Mouse (Mus musculus): ENCODE measurements around the gene Prkar2a. TPM values are rescaled to one million over a fixed set of nuclear protein-coding genes. Genes with fewer than 3 reads are reported as not detected.

Prkar2a gene
- total and polyA plus RNA-seq, 2 experiments from 2014 or later = 34.3 to 104 TPM

DNA sequence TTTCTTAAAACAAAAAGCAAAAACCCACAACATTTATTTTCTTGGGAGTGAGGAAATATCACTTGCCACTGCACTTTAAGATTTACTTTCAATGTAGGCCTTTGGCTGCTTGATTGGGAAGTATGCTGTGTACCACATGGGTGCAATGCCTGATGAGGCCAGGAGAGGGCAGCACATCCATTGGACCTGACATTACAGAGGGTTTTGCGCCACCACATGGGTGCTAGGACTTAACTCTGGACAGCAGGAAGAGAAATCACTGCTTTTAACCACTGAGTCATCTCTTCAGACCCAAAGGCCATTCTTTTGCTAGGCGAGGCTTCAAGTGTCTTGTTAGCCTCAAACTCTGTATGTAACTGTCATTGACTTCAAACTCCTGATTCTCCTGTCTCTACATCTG is 70.7 kb downstream of the Prkar2a start:
- peak; percentile 35 for DNase-seq
- no peaks in the 10 kb centered on the region for H3K27me3 ChIP-seq (ENCODE audit: insufficient read depth, low read length)
- TF ChIP-seq CTCF (IDR thresholded peaks at IDR 0.05; ENCODE audit: low read depth) = peak; percentile 72
- no peak for ATAC-seq
- no peaks in the 10 kb centered on the region for H3K36me3 ChIP-seq (ENCODE audit: insufficient read depth)
- H3K9ac ChIP-seq = no peak overlapping the region
- H3K4me1 ChIP-seq (ENCODE audit: insufficient read depth) = no peaks in the 10 kb centered on the region
- H3K27ac ChIP-seq (ENCODE audit: low read depth, low read length) = no peak overlapping the region
- no peak overlapping the region for H3K4me2 ChIP-seq (ENCODE audit: low read depth)
- 67% methylated on average over 2 of the region's 2 CpGs for WGBS
- no peak overlapping the region for H3K4me3 ChIP-seq (ENCODE audit: low read depth, low read length)
- H3K9me3 ChIP-seq (ENCODE audit: low read length) = no peaks in the 10 kb centered on the region

DNA sequence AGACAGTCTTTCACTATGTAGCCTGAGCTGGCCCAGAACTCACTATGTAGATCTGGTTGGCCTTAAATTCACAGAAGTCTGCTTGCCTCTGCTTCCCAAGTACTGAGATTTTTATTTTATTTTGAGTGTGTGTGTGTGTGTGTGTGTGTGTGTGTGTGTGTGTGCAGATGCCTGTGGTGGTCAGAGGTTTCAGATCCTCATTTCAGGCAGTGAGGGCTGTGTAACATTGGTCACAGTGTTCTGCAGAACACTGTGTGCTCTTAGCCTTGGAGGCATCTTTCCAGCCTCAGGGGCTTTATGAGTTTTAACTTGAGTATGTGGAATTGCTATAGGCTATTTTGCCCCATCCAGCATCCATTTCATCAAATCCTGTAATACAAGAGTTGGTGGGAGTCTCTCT is 72.4 kb downstream of the Prkar2a start:
- H3K9ac ChIP-seq = no peak overlapping the region
- no peaks in the 10 kb centered on the region for H3K36me3 ChIP-seq (ENCODE audit: insufficient read depth)
- no peak overlapping the region for H3K4me2 ChIP-seq (ENCODE audit: low read depth)
- no peak for DNase-seq
- no peaks in the 10 kb centered on the region for H3K9me3 ChIP-seq (ENCODE audit: low read length)
- no peak overlapping the region for H3K4me3 ChIP-seq (ENCODE audit: low read depth, low read length)
- ATAC-seq = no peak
- H3K27ac ChIP-seq (ENCODE audit: low read depth, low read length) = no peak overlapping the region
- H3K4me1 ChIP-seq (ENCODE audit: insufficient read depth) = no peaks in the 10 kb centered on the region
- TF ChIP-seq CTCF (IDR thresholded peaks at IDR 0.05; ENCODE audit: low read depth) = no peak
- H3K27me3 ChIP-seq (ENCODE audit: insufficient read depth, low read length) = no peaks in the 10 kb centered on the region; the same call in 1 of the 2 replicates

DNA sequence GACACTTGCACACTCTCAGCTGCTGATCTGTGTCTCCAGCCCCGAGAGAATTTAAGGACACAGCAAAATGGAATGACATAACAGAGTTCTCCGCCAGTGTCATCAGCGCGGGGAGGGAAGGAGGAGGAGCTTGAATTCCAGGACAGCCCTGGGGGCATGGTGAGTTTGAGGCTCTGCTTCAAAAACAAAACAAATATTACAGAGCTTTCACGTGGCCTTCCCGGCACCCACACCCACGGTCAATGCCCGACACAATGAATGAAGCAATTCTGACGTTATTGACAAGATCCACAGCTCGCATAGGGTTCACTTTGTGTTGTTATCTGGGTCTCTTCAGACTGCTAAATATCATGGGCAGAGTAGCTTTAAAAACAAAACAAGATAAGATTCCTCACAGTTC is 75.9 kb downstream of the Prkar2a start:
- H3K27ac ChIP-seq (ENCODE audit: low read depth, low read length) = no peak overlapping the region
- H3K9ac ChIP-seq = no peak overlapping the region
- H3K4me3 ChIP-seq (ENCODE audit: low read depth, low read length) = no peak overlapping the region
- H3K36me3 ChIP-seq (ENCODE audit: insufficient read depth) = no peaks in the 10 kb centered on the region
- TF ChIP-seq CTCF (IDR thresholded peaks at IDR 0.05; ENCODE audit: low read depth) = no peak
- H3K4me1 ChIP-seq (ENCODE audit: insufficient read depth) = no peaks in the 10 kb centered on the region
- no peaks in the 10 kb centered on the region; the same call in 1 of the 2 replicates for H3K27me3 ChIP-seq (ENCODE audit: insufficient read depth, low read length)
- WGBS = 79% methylated on average over 10 of the region's 10 CpGs
- ATAC-seq = no peak
- H3K4me2 ChIP-seq (ENCODE audit: low read depth) = no peak overlapping the region
- DNase-seq = no peak
- H3K9me3 ChIP-seq (ENCODE audit: low read length) = no peaks in the 10 kb centered on the region

DNA sequence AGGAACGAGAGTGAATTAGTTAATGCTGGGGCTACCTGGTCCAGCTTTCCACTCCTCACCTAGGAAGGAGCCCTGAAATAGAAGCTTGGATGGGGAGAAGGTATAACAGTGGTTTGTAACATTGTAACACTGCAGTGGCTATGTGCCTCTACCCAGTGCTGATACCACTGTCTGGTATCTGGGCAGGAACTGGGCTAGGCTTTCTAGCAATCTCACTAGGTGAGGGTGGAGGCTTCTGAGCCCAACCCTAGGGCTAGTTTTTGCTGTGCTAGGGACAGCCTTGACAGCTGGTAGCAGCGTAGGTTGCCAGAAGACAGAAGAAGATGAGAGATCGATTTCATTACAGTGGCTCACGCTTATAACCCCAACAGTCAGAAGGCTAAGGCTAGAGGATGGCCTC is 87.5 kb downstream of the Prkar2a start:
- Histone ChIP-seq H3K4me1 (ENCODE audit: insufficient read depth) (no peaks in the 10 kb centered on the region), H3K27me3 (ENCODE audit: insufficient read depth, low read length) (no peaks in the 10 kb centered on the region), H3K9ac (no peak overlapping the region), H3K36me3 (ENCODE audit: insufficient read depth) (no peaks in the 10 kb centered on the region), H3K9me3 (ENCODE audit: low read length) (no peaks in the 10 kb centered on the region), H3K4me3 (ENCODE audit: low read depth, low read length) (no peak overlapping the region), H3K27ac (ENCODE audit: low read depth, low read length) (no peak overlapping the region), H3K4me2 (ENCODE audit: low read depth) (no peak overlapping the region)
- ATAC-seq (no peak), DNase-seq (no peak)
- 92% methylated on average over 4 of the region's 4 CpGs for WGBS
- no peak for TF ChIP-seq CTCF (IDR thresholded peaks at IDR 0.05; ENCODE audit: low read depth)

DNA sequence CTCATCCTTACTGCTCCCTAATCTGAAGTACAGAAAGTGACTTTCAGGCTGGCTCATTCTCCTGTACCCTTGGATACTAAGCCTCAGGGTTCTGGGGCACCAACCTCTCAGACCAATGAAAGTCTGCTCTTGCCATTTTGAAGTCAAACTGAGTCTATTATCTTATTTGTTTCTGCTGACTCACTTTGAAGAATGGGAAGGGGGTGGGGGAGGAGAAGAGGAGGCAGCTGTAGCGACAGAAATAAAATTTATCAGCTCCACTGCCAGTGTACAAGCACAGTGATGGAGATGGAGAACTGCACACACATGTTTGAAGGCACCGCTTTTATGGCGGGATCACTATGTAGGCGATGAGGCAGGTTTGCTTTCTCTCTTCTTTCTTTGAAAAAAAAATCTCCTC is 88.2 kb downstream of the Prkar2a start:
- no peak for DNase-seq
- no peaks in the 10 kb centered on the region for H3K36me3 ChIP-seq (ENCODE audit: insufficient read depth)
- no peak overlapping the region for H3K9ac ChIP-seq
- TF ChIP-seq CTCF (IDR thresholded peaks at IDR 0.05; ENCODE audit: low read depth) = no peak
- ATAC-seq = no peak
- no peaks in the 10 kb centered on the region for H3K4me1 ChIP-seq (ENCODE audit: insufficient read depth)
- H3K27ac ChIP-seq (ENCODE audit: low read depth, low read length) = no peak overlapping the region
- H3K9me3 ChIP-seq (ENCODE audit: low read length) = no peaks in the 10 kb centered on the region
- H3K4me3 ChIP-seq (ENCODE audit: low read depth, low read length) = no peak overlapping the region
- no peak overlapping the region for H3K4me2 ChIP-seq (ENCODE audit: low read depth)
- no peaks in the 10 kb centered on the region for H3K27me3 ChIP-seq (ENCODE audit: insufficient read depth, low read length)
- WGBS = 77% methylated on average over 4 of the region's 4 CpGs

DNA sequence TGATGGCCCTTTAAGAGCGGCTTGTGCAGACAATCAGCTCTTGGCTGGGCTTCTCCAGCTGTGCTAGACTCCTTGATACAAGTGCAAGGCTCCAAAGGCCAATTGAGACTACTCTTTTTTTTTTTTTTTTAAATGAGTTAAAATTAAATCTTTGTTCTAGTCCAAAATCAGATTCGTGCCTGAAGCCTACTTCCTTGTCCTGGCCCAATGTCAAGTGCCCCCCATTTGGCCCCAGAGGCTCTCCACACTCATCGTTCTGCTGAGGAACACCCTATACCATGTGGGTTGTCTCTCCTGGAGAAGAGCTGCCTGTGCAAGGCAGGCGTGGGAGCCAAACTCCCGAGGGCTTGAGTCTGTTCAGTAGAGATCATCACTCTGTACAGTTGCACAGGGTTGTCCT is 91.8 kb downstream of the Prkar2a start:
- TF ChIP-seq CTCF (IDR thresholded peaks at IDR 0.05; ENCODE audit: low read depth) = no peak
- ATAC-seq (no peak), DNase-seq (no peak)
- H3K36me3 ChIP-seq (ENCODE audit: insufficient read depth) = no peaks in the 10 kb centered on the region
- H3K4me3 ChIP-seq (ENCODE audit: low read depth, low read length) = no peak overlapping the region
- H3K4me2 ChIP-seq (ENCODE audit: low read depth) = no peak overlapping the region
- 65% methylated on average over 5 of the region's 5 CpGs for WGBS
- H3K27ac ChIP-seq (ENCODE audit: low read depth, low read length) = no peak overlapping the region
- H3K27me3 ChIP-seq (ENCODE audit: insufficient read depth, low read length) = no peaks in the 10 kb centered on the region
- H3K4me1 ChIP-seq (ENCODE audit: insufficient read depth) = peaks cover 10% of the 10 kb centered on the region
- H3K9ac ChIP-seq = no peak overlapping the region
- no peaks in the 10 kb centered on the region for H3K9me3 ChIP-seq (ENCODE audit: low read length)

DNA sequence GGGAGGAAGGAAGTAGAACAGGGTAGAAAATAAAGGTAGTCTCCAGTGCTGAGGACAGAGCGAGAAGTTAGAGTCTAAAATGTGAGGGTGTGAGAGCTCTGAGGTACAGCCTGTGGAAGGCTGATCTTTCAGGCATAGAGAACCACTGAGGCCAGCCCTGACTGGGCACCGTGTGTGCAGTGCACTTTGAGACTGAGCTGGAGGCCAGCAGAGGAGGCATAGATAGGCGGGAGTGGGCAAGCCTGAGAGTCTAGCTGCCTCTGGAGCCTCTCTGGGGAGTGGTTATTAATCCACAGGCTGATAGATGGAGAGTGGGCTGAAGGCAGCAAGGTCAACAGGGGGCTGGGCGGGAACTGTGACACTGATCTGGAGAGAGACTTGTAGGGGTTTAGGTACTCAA is 92.8 kb downstream of the Prkar2a start:
- Histone ChIP-seq H3K4me2 (ENCODE audit: low read depth) (no peak overlapping the region), H3K4me1 (ENCODE audit: insufficient read depth) (peaks cover 16% of the 10 kb centered on the region), H3K27me3 (ENCODE audit: insufficient read depth, low read length) (no peaks in the 10 kb centered on the region), H3K27ac (ENCODE audit: low read depth, low read length) (no peak overlapping the region), H3K4me3 (ENCODE audit: low read depth, low read length) (no peak overlapping the region), H3K36me3 (ENCODE audit: insufficient read depth) (no peaks in the 10 kb centered on the region), H3K9me3 (ENCODE audit: low read length) (no peaks in the 10 kb centered on the region), H3K9ac (no peak overlapping the region)
- WGBS = 73% methylated on average over 4 of the region's 4 CpGs
- DNase-seq = no peak
- no peak for ATAC-seq
- TF ChIP-seq CTCF (IDR thresholded peaks at IDR 0.05; ENCODE audit: low read depth) = no peak
